Mouse (Mus musculus) MEL (cell line): ENCODE results near the gene Gmds. TPM values are rescaled to one million over a fixed set of nuclear protein-coding genes. Genes with fewer than 3 reads are reported as not detected.

Source experiments
- DNase-seq: peaks from one replicate; pipeline ENCODE4 v3.0.0; 2011; ENCODE audit warnings: low read depth, low spot score
- H3K27ac ChIP-seq: 2 replicates; pipeline ENCODE4 v1.5.1; 2012; ENCODE audit warnings: low read depth, mild to moderate bottlenecking, control low read depth, low read length, moderate library complexity; ENCODE audit not compliant: control insufficient read depth
- H3K27me3 ChIP-seq, 2 experiments: fragments of 150-350 bp in 1 of 2; sonication (generic) in 1 of 2; 2 replicates each; pipeline ENCODE4 v1.6.1; 2012; ENCODE audit warnings: low read length in 2 of 2, mild to moderate bottlenecking in 2 of 2, improper control_type of control experiment in 1 of 2, moderate library complexity in 1 of 2; ENCODE audit not compliant: insufficient read depth in 2 of 2, control insufficient read depth in 1 of 2
- H3K36me3 ChIP-seq, 2 experiments: 2 replicates each; pipeline ENCODE4 v1.6.1; 2012 to 2014; ENCODE audit warnings: low read length in 2 of 2, improper control_type of control experiment in 1 of 2, inconsistent platforms in 1 of 2, mild to moderate bottlenecking in 1 of 2; ENCODE audit not compliant: insufficient read depth in 2 of 2, control insufficient read depth in 1 of 2
- H3K4me1 ChIP-seq, 2 experiments: fragments of 150-350 bp in 1 of 2; sonication (generic) in 1 of 2; 2 replicates each; pipeline ENCODE4 v1.6.1; 2012; ENCODE audit warnings: low read length in 2 of 2, improper control_type of control experiment in 1 of 2, mild to moderate bottlenecking in 1 of 2; ENCODE audit not compliant: insufficient read depth in 2 of 2, control insufficient read depth in 1 of 2
- H3K4me3 ChIP-seq, 2 experiments: fragments of 150-350 bp in 1 of 2; sonication (generic) in 1 of 2; 2 replicates each; pipeline ENCODE4 v1.5.1; 2012; ENCODE audit warnings: low read depth in 2 of 2, low read length in 2 of 2, mild to moderate bottlenecking in 2 of 2, moderate library complexity in 2 of 2, control low read depth in 1 of 2, improper control_type of control experiment in 1 of 2; ENCODE audit not compliant: control insufficient read depth in 1 of 2, insufficient read depth in 1 of 2
- H3K79me2 ChIP-seq: 2 replicates; pipeline ENCODE4 v1.6.1; 2012; ENCODE audit warnings: mild to moderate bottlenecking, low read length, moderate library complexity; ENCODE audit not compliant: control insufficient read depth, poor library complexity, insufficient read depth
- H3K9ac ChIP-seq: 2 replicates; pipeline ENCODE4 v1.6.1; 2012; ENCODE audit warnings: low read depth, mild to moderate bottlenecking, control low read depth, low read length, moderate library complexity; ENCODE audit not compliant: control insufficient read depth, poor library complexity, severe bottlenecking
- H3K9me3 ChIP-seq: fragments of 150-350 bp; sonication (generic); replicated peaks from 2 replicates; pipeline ENCODE4 v1.6.1; 2012; ENCODE audit warnings: mild to moderate bottlenecking, low read length, improper control_type of control experiment, moderate library complexity; ENCODE audit not compliant: insufficient read depth
- BHLHE40 ChIP-seq: IDR thresholded peaks from 2 replicates; pipeline ENCODE4 v1.6.1; 2012; ENCODE audit warnings: low read depth, mild to moderate bottlenecking, inconsistent platforms, low read length, improper control_type of control experiment, borderline replicate concordance
- CHD2 ChIP-seq: IDR thresholded peaks from 2 replicates; pipeline ENCODE4 v1.6.1; 2011; ENCODE audit warnings: low read length, improper control_type of control experiment
- CTCF ChIP-seq, 3 experiments: IDR thresholded peaks in 2 of 3; conservative IDR thresholded peaks in 1 of 3; 2 replicates each; pipeline ENCODE4 v1.5.1; 2011 to 2012; ENCODE audit warnings: low read length in 3 of 3, low read depth in 2 of 3, mild to moderate bottlenecking in 2 of 3, improper control_type of control experiment in 1 of 3, inconsistent platforms in 1 of 3, mixed read lengths in 1 of 3, moderate library complexity in 1 of 3; ENCODE audit not compliant: control insufficient read depth in 1 of 3, insufficient read depth in 1 of 3, poor library complexity in 1 of 3, severe bottlenecking in 1 of 3
- E2F4 ChIP-seq: IDR thresholded peaks from 2 replicates; pipeline ENCODE4 v1.6.1; 2011; ENCODE audit warnings: low read depth, low read length, improper control_type of control experiment, borderline replicate concordance
- ELF1 ChIP-seq: IDR thresholded peaks from 2 replicates; pipeline ENCODE4 v1.6.1; 2014; ENCODE audit warnings: low read depth, mild to moderate bottlenecking, inconsistent platforms, low read length, improper control_type of control experiment, moderate library complexity
- EP300 ChIP-seq, 2 experiments: IDR thresholded peaks; 2 replicates each; pipeline ENCODE4 v1.6.1; 2011; ENCODE audit warnings: improper control_type of control experiment in 2 of 2, low read length in 2 of 2, low read depth in 1 of 2, mild to moderate bottlenecking in 1 of 2
- GABPA ChIP-seq: IDR thresholded peaks from 2 replicates; pipeline ENCODE4 v1.6.1; 2012; ENCODE audit warnings: low read depth, mild to moderate bottlenecking, inconsistent platforms, low read length, improper control_type of control experiment, moderate library complexity
- GATA1 ChIP-seq: IDR thresholded peaks from 2 replicates; pipeline ENCODE4 v1.6.1; 2011; ENCODE audit warnings: low read depth, low read length, improper control_type of control experiment
- HCFC1 ChIP-seq: IDR thresholded peaks from 2 replicates; pipeline ENCODE4 v1.6.1; 2012; ENCODE audit warnings: low read depth, mild to moderate bottlenecking, inconsistent platforms, low read length, improper control_type of control experiment, moderate library complexity
- MAFK ChIP-seq: IDR thresholded peaks from 2 replicates; pipeline ENCODE4 v1.6.1; 2011; ENCODE audit warnings: low read depth, mild to moderate bottlenecking, low read length, improper control_type of control experiment, borderline replicate concordance
- MAX ChIP-seq: IDR thresholded peaks from 2 replicates; pipeline ENCODE4 v1.6.1; 2011; ENCODE audit warnings: low read length, improper control_type of control experiment
- MAZ ChIP-seq: IDR thresholded peaks from 2 replicates; pipeline ENCODE4 v1.6.1; 2012; ENCODE audit warnings: low read depth, mild to moderate bottlenecking, inconsistent platforms, low read length, improper control_type of control experiment
- MYC ChIP-seq: IDR thresholded peaks from 2 replicates; pipeline ENCODE4 v1.6.1; 2011; ENCODE audit warnings: low read depth, mild to moderate bottlenecking, low read length, improper control_type of control experiment, moderate library complexity
- NELFE ChIP-seq: IDR thresholded peaks from 2 replicates; pipeline ENCODE4 v1.6.1; 2011; ENCODE audit warnings: low read depth, low read length, improper control_type of control experiment
- POLR2AphosphoS2 ChIP-seq: IDR thresholded peaks from 2 replicates; pipeline ENCODE4 v1.6.1; 2011; ENCODE audit warnings: low read length, improper control_type of control experiment
- POLR2AphosphoS5 ChIP-seq: IDR thresholded peaks from 2 replicates; pipeline ENCODE4 v1.6.1; 2012; ENCODE audit warnings: low read depth, borderline replicate concordance, mild to moderate bottlenecking, inconsistent platforms, low read length, moderate library complexity, mixed read lengths
- RAD21 ChIP-seq: IDR thresholded peaks from 2 replicates; pipeline ENCODE4 v1.6.1; 2011; ENCODE audit warnings: mild to moderate bottlenecking, low read depth, low read length, improper control_type of control experiment
- SIN3A ChIP-seq: IDR thresholded peaks from 2 replicates; pipeline ENCODE4 v1.6.1; 2012; ENCODE audit warnings: low read length, improper control_type of control experiment, inconsistent platforms
- SMC3 ChIP-seq: IDR thresholded peaks from 2 replicates; pipeline ENCODE4 v1.6.1; 2011; ENCODE audit warnings: low read depth, low read length, improper control_type of control experiment
- TAL1 ChIP-seq: IDR thresholded peaks from 2 replicates; pipeline ENCODE4 v1.6.1; 2012; ENCODE audit warnings: mild to moderate bottlenecking, inconsistent platforms, low read length, moderate library complexity, mixed read lengths
- TBP ChIP-seq: IDR thresholded peaks from 2 replicates; pipeline ENCODE4 v1.8.0; 2011; ENCODE audit warnings: low read depth, low read length, improper control_type of control experiment
- TCF12 ChIP-seq: IDR thresholded peaks from 2 replicates; pipeline ENCODE4 v1.6.1; 2014; ENCODE audit warnings: low read depth, mild to moderate bottlenecking, inconsistent platforms, low read length, improper control_type of control experiment, moderate library complexity
- UBTF ChIP-seq: IDR thresholded peaks from 2 replicates; pipeline ENCODE4 v1.6.1; 2012; ENCODE audit warnings: low read depth, mild to moderate bottlenecking, inconsistent platforms, low read length, improper control_type of control experiment, moderate library complexity, borderline replicate concordance; ENCODE audit not compliant: insufficient read depth
- USF2 ChIP-seq, 2 experiments: IDR thresholded peaks; 2 replicates each; pipeline ENCODE4 v1.6.1; 2011 to 2012; ENCODE audit warnings: improper control_type of control experiment in 2 of 2, low read length in 2 of 2, borderline replicate concordance in 1 of 2, inconsistent platforms in 1 of 2, low read depth in 1 of 2, mild to moderate bottlenecking in 1 of 2; ENCODE audit not compliant: insufficient read depth in 1 of 2
- ZKSCAN1 ChIP-seq: IDR thresholded peaks from 2 replicates; pipeline ENCODE4 v1.6.1; 2012; ENCODE audit warnings: low read depth, mild to moderate bottlenecking, inconsistent platforms, low read length, improper control_type of control experiment, moderate library complexity
- ZNF384 ChIP-seq: IDR thresholded peaks from 2 replicates; pipeline ENCODE4 v1.6.1; 2012; ENCODE audit warnings: low read depth, mild to moderate bottlenecking, inconsistent platforms, low read length, improper control_type of control experiment
- polyA plus RNA-seq, 2 experiments: library from polyadenylated mRNA; stranded (reverse) in 1 of 2; unstranded in 1 of 2; fragments of >175 nt in 1 of 2; fragments of >200 nt in 1 of 2; gene quantifications; 2 replicates each; pipeline versions ENCODE4 v1.2.1 to v1.2.4; 2012; ENCODE audit warnings: low replicate concordance in 2 of 2, low read depth in 1 of 2; ENCODE audit not compliant: insufficient read length in 2 of 2, insufficient read depth in 1 of 2, missing spikeins in 1 of 2
- total RNA-seq: library from RNA; depleted of rRNA; stranded (reverse); fragments of 300-350 nt; gene quantifications from 2 replicates; pipeline ENCODE4 v1.2.3, GENCODE M21; 2012

Gene Gmds
- total and polyA plus RNA-seq, 3 experiments = 17.4 to 32.2 TPM; not detected in 1

DNA sequence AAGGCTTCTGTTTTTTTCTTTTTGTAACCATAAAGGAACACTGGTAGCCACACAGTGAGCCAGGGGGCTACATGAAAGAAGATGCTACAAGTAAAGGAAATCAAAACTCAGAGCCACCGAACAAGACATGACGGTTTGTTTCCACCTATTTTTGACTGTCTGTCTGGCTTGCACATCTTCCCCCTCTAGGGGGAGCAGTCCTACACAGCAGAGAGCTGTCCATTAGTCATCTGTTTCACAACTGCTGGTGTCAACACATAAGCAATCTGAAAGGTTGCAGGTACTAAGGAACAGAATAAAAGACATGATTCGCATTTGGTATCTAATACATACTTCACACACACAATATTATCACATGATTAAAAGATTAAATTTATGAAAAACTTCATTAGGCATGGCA is 25.9 kb downstream of the Gmds start:
- H3K4me1 ChIP-seq = peaks cover 0 to 2% of the 10 kb centered on the region in 2 experiments; a peak in 1 of 4 replicates
- TF ChIP-seq RAD21 (peak; percentile 35), MAZ (no peak), ZKSCAN1 (no peak), CTCF (IDR thresholded peaks at IDR 0.05 in 2 of 3, conservative IDR thresholded peaks at IDR 0.05 in 1 of 3; ENCODE audit: control insufficient read depth in 1 of 3, insufficient read depth in 1 of 3, low read depth in 2 of 3, low read length in 3 of 3, poor library complexity in 1 of 3, severe bottlenecking in 1 of 3) (peak; percentile 62 to 87 (median 72)), SMC3 (peak; percentile 49), GABPA (no peak), BHLHE40 (no peak), NELFE (no peak), USF2 (IDR thresholded peaks at IDR 0.05; ENCODE audit: borderline replicate concordance in 1 of 2, insufficient read depth in 1 of 2, low read depth in 1 of 2, low read length in 2 of 2) (no peak)
- H3K79me2 ChIP-seq = no peaks in the 10 kb centered on the region
- H3K36me3 ChIP-seq = peaks cover 0 to 2% of the 10 kb centered on the region in 2 experiments; a peak in 3 of 4 replicates
- no peaks in the 10 kb centered on the region for H3K9me3 ChIP-seq
- no peaks in the 10 kb centered on the region for H3K27me3 ChIP-seq
- H3K27ac ChIP-seq = no peak overlapping the region
- DNase-seq = peak; percentile 72
- H3K4me3 ChIP-seq = no peak overlapping the region
- H3K9ac ChIP-seq = no peak overlapping the region

DNA sequence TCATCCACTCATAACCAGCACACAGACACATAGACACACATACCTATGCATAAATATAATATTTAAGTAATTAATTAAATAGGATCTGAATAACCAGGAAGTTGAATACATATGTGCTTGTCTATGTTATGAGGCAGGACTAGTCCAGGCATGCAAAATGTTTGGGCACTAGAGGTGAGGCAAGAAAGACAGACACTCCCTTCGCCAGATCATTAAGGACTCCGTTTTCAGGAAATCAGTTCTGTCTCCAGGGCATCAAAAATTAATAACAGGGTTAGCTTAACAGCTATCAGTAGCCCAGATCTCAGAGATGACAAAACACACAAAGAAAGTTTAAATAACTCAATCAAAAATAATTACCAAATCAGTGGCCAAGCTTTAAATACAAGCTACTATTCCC is 27.1 kb downstream of the Gmds start:
- H3K79me2 ChIP-seq = no peaks in the 10 kb centered on the region
- TF ChIP-seq GATA1 (0 out of 2 replicates have a peak, but pooled peaks have one; percentile 6), NELFE (no peak)
- no peaks in the 10 kb centered on the region; a peak in 1 of 4 replicates for H3K36me3 ChIP-seq
- no peak overlapping the region for H3K9ac ChIP-seq
- no peaks in the 10 kb centered on the region for H3K4me1 ChIP-seq
- no peak overlapping the region for H3K27ac ChIP-seq
- H3K9me3 ChIP-seq = no peaks in the 10 kb centered on the region
- no peak overlapping the region for H3K4me3 ChIP-seq
- no peak for DNase-seq
- H3K27me3 ChIP-seq = no peaks in the 10 kb centered on the region

- no peak for DNase-seq
- Histone ChIP-seq H3K9ac (no peak overlapping the region), H3K79me2 (no peaks in the 10 kb centered on the region), H3K4me1 (no peaks in the 10 kb centered on the region), H3K27me3 (no peaks in the 10 kb centered on the region), H3K27ac (no peak overlapping the region), H3K36me3 (no peaks in the 10 kb centered on the region), H3K9me3 (no peaks in the 10 kb centered on the region), H3K4me3 (no peak overlapping the region)
- no peak for TF ChIP-seq HCFC1
- no peak for TF ChIP-seq POLR2AphosphoS2
- no peak for TF ChIP-seq ZKSCAN1
- no peak for TF ChIP-seq GABPA
- no peak for TF ChIP-seq MYC
- no peak for TF ChIP-seq MAFK
- TF ChIP-seq ELF1 = no peak
- no peak for TF ChIP-seq RAD21
- no peak for TF ChIP-seq ZNF384
- no peak for TF ChIP-seq CHD2
- TF ChIP-seq TCF12 = no peak
- no peak for TF ChIP-seq TBP
- TF ChIP-seq UBTF = no peak
- TF ChIP-seq GATA1 = no peak
- no peak for TF ChIP-seq MAX
- TF ChIP-seq EP300 (IDR thresholded peaks at IDR 0.05; ENCODE audit: low read depth in 1 of 2, low read length in 2 of 2) = no peak
- no peak for TF ChIP-seq TAL1
- TF ChIP-seq E2F4 = no peak
- no peak for TF ChIP-seq POLR2AphosphoS5
- no peak for TF ChIP-seq SIN3A
Measured at GRCm38 (mm10) chr13:32298456-32298855, 40.1 kb downstream of the Gmds start.
